Mouse (Mus musculus): ENCODE data around the gene Fbxw8. TPM values are rescaled to one million over a fixed set of nuclear protein-coding genes. Genes with fewer than 3 reads are reported as not detected.

Fbxw8 gene
- polyA plus RNA-seq, 1 experiment from 2014 or later, result 35.0 TPM

DNA sequence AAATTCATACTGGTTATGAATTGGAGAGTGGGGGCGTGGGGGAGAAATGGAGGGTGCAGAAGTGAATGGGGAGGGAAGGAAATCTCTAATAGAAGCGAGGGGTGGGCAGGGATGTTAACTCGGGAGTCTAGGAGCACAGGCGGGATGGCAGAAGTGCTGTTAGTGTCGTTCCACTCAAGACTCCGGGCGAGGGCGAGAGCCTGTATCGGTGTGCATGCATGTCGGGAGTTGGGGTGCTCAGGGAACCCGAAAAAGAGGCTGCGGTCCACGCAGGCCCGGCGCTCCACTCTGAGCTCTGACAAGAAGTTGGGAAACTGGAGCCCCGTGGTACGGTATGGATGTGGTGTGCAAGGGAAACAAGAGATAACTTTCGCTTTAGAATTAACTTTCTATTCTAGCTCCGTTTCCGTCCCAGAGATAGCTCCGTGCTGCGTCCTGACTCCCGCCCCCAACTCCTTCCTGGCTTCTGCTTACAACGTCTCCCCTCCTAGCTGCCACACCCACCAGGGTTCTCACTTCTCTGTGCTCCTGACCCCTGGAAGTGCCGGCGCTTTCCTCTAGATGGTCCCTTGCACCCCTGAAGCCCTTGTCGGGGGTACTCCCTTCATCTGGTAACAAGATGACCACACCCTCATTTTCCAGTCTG is 16.9 kb upstream of the Fbxw8 start:
- no peak overlapping the region for H3K27ac ChIP-seq (replicated peaks)
- peak overlapping the region; percentile 61 for H3K4me3 ChIP-seq
- peaks cover 8% of the 10 kb centered on the region for H3K9me3 ChIP-seq
- H3K27me3 ChIP-seq (replicated peaks; ENCODE audit: low read depth, poor library complexity, severe bottlenecking), result peaks cover 84% of the 10 kb centered on the region
- peaks cover 47% of the 10 kb centered on the region for H3K4me1 ChIP-seq
- no peaks in the 10 kb centered on the region for H3K36me3 ChIP-seq (replicated peaks)
- under 1% methylated on average over 27 of the region's 27 CpGs for WGBS
- DNase-seq (ENCODE audit: low spot score), result peak; percentile 36

DNA sequence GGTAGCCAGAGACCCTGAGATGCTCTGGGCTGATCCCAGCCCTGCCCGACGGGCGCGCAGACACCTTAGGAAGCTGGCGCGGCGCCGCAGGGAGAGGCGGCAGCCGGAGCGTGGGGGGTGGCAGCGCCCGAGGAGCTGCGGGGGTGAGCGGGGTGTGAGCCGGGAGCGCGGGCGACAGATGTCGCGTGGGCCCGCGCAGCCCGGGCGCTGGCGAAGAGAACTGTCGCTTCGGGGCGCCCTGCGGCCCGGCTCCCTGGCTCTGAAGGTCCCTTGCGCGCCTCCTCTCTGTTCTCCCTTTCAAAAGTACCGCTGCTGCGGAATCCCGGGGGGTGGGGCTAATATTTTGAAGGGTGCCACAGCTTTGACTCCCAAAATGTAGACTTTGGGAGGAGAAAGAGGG is 16.4 kb upstream of the Fbxw8 start:
- DNase-seq (ENCODE audit: low spot score), result peak; percentile 46
- Histone ChIP-seq H3K27me3 (replicated peaks; ENCODE audit: low read depth, poor library complexity, severe bottlenecking) (peaks cover 88% of the 10 kb centered on the region), H3K9me3 (peaks cover 8% of the 10 kb centered on the region), H3K4me3 (peak overlapping the region; percentile 61), H3K4me1 (peaks cover 47% of the 10 kb centered on the region), H3K36me3 (replicated peaks) (no peaks in the 10 kb centered on the region), H3K27ac (replicated peaks) (no peak overlapping the region)
- WGBS, result 1% methylated on average over 36 of the region's 36 CpGs

DNA sequence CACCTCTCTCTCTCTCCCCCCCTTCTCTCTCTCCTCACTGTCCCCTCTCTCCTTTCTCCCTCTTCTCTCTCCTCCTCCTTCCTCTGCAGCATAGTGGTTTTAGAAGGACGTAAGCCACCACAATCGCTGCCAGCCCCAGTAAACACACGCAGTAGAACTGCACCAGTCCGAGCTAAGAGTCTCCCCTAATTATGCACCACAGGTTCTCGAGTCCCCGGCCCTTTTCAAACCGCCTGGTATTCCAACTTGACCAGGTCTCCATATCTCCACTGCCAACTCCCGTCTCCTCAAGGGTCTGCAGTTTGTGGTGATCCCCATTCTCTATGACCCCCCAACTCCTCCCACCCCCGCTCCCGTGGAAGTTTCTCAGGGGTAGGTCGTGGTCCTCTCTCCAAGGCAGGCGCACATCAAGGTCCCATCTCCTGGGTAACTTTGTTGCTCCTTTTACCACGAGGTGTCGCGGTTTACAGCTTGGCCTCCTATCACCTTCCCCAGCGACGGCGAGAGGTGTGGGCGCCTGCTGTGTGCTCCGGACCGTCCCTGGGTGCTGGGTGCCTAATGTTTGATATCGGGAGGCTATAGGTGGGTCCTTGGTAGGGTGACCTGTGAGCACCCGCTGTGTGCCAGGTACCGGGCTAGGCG is 15.7 kb upstream of the Fbxw8 start:
- Histone ChIP-seq H3K27me3 (replicated peaks; ENCODE audit: low read depth, poor library complexity, severe bottlenecking) (peaks cover 95% of the 10 kb centered on the region), H3K36me3 (replicated peaks) (no peaks in the 10 kb centered on the region), H3K27ac (replicated peaks) (no peak overlapping the region), H3K4me1 (peaks cover 47% of the 10 kb centered on the region), H3K9me3 (peaks cover 8% of the 10 kb centered on the region), H3K4me3 (peak overlapping the region; percentile 61)
- peak; percentile 62 for DNase-seq (ENCODE audit: low spot score)
- 1% methylated on average over 25 of the region's 25 CpGs for WGBS

DNA sequence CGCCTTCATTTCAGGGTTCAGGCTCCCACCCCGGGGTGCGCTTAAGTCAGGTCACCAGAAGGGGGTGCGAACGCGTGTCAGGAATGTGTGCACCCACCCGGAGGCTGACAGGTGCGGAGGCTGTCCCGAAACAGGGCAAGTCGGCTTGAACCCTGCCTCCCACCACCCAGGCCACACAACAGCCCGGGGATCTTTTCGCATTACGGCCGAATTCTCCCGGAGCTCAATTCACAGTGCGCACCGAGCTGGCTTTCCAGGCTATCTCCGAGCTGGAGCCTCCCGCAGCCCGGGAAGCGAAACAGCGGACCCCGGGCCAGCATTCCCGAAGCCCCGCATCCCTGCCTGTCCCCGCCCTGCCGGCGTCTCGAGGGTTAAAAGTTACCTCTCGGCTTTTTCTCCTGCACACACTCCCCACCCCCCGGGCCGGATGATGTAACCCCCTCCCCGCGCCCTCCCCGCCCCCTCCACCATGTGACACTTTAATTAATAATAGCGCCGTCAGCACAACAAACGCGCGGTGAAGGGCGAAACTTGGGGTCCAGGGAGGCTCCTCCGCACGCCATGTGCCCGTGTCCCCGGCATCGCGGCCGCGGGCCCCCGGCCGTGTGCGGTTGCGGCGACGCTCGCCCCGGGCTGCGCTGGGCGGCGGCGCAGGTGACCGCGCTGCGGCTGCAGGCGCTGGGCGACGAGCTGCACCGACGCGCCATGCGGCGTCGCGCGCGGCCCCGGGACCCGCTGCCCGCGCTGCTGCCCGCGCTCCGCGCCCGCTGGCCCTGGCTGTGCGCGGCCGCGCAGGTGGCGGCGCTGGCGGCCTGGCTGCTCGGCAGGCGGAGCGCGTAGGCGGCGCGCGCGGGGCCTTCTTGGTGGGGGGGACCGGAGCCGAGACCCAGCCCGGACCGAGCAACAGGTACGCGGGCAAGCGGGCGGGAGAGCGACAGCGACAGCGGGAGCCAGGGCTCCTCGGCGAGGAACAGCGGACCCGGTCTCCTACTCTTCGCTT is 14.3 kb upstream of the Fbxw8 start:
- no peaks in the 10 kb centered on the region for H3K36me3 ChIP-seq (replicated peaks)
- no peaks in the 10 kb centered on the region for H3K9me3 ChIP-seq
- 3% methylated on average over 117 of the region's 117 CpGs for WGBS
- peaks cover 42% of the 10 kb centered on the region for H3K4me1 ChIP-seq
- DNase-seq (ENCODE audit: low spot score), result peak; percentile 61
- H3K27me3 ChIP-seq (replicated peaks; ENCODE audit: low read depth, poor library complexity, severe bottlenecking), result peaks cover 98% of the 10 kb centered on the region
- no peak overlapping the region; the same call in 1 of the 2 replicates for H3K27ac ChIP-seq (replicated peaks)
- peak overlapping the region; percentile 61 for H3K4me3 ChIP-seq

DNA sequence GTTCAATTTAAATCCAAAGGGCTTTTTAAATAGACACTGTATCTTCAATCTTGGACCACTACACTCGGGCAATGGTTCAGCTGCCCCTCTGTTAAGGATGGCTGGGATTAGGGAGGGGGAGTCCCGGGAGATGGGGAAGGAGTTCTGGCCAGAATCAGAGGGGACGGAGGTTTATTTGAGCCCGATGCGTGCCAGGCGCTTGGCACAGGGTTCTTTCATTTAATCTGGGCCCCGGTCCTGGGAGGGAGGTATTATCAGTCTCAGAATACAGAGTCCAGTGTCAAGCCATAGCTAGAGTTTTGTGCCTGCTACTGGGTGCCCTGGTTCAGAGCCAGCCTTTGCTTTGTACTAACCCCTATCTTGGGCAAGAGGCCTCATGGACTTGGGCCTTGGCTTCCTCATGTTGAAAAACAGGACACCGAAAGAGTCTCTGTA is 12.3 kb upstream of the Fbxw8 start:
- 71% methylated on average over 8 of the region's 8 CpGs for WGBS
- Histone ChIP-seq H3K27ac (replicated peaks) (no peak overlapping the region), H3K36me3 (replicated peaks) (no peaks in the 10 kb centered on the region), H3K9me3 (no peaks in the 10 kb centered on the region), H3K4me3 (no peak overlapping the region), H3K27me3 (replicated peaks; ENCODE audit: low read depth, poor library complexity, severe bottlenecking) (peaks cover 97% of the 10 kb centered on the region), H3K4me1 (peaks cover 28% of the 10 kb centered on the region)
- DNase-seq (ENCODE audit: low spot score), result no peak

DNA sequence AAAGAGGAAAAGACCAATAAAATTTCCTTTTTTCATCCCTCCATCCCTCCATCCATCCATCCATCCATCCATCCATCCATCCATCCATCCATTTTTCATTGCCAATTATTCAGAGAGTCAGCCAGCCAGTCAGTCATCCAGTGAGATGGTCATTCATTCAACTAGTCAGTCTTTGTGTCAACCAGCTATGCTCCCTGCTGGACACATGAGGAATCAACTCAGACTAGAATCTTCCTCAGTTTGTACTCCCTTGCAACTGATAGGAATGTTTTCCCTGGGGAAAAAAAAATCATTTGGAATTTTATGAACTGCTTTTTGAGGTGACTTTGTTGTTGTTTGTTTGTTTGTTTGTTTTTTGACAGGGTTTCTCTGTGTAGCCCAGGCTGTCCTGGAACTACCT is 10.2 kb upstream of the Fbxw8 start:
- Histone ChIP-seq H3K4me3 (no peak overlapping the region), H3K9me3 (no peaks in the 10 kb centered on the region), H3K36me3 (replicated peaks) (no peaks in the 10 kb centered on the region), H3K27me3 (replicated peaks; ENCODE audit: low read depth, poor library complexity, severe bottlenecking) (peaks cover 97% of the 10 kb centered on the region), H3K27ac (replicated peaks) (no peak overlapping the region), H3K4me1 (peaks cover 12% of the 10 kb centered on the region)
- no peak for DNase-seq (ENCODE audit: low spot score)

DNA sequence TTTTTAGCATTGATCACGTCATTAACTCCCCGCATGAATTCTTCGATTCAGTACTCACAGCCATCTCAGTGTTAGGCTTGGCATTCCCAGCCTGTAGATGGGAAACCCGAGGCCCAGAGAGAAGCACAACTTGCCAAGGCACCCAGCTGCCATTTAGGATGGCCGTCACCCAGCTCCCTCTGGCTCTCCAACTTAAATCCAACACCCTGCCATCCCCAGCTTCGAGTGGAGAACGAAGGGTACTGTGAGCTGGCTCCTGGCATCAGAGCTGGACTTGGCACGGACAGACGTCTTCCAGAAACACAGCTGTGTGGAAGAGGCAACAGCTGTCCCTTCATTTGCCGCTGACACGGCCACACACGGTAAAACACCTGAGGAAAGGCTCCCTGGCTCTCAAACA is 9.3 kb upstream of the Fbxw8 start, which contains the start of gene Hrk:
TSS of gene Hrk (plus strand) at position 68 of the 400 bp plus-strand sequence.
- Histone ChIP-seq H3K4me3 (no peak within 1 kb of the TSS), H3K4me1 (peaks cover 6% of the 10 kb centered on the region), H3K27me3 (replicated peaks; ENCODE audit: low read depth, poor library complexity, severe bottlenecking) (peaks cover 95% of the 10 kb centered on the region), H3K36me3 (replicated peaks) (no peaks in the 10 kb centered on the region), H3K9me3 (no peaks in the 10 kb centered on the region), H3K27ac (replicated peaks) (no peak within 1 kb of the TSS)
- WGBS, result 74% methylated on average over 12 of the region's 12 CpGs
- no peak for DNase-seq (ENCODE audit: low spot score)

DNA sequence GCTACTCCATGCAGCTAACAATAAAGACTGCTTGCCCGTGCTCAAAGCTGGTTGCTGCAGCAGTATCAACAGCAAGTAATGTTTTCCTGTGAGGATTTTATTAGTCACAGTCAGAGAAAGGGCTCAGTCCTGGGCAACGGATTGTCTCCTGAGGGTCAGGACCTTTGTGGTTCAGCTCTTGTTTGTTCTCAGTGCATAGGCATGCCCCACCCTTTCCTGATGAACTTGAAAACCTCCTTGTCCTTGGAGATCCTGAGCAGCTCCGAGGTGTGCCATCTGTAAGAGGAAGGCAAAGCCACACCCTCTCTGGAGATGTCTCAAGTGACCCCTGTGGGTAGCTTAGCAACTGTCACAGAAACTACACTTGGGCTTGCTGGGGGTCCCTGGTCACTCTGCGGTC is 5.4 kb upstream of the Fbxw8 start:
- Histone ChIP-seq H3K36me3 (replicated peaks) (no peaks in the 10 kb centered on the region), H3K4me1 (no peaks in the 10 kb centered on the region), H3K27ac (replicated peaks) (no peak overlapping the region), H3K27me3 (replicated peaks; ENCODE audit: low read depth, poor library complexity, severe bottlenecking) (peaks cover 56% of the 10 kb centered on the region), H3K4me3 (no peak overlapping the region), H3K9me3 (no peaks in the 10 kb centered on the region)
- WGBS, result 48% methylated on average over 4 of the region's 4 CpGs
- DNase-seq (ENCODE audit: low spot score), result no peak

DNA sequence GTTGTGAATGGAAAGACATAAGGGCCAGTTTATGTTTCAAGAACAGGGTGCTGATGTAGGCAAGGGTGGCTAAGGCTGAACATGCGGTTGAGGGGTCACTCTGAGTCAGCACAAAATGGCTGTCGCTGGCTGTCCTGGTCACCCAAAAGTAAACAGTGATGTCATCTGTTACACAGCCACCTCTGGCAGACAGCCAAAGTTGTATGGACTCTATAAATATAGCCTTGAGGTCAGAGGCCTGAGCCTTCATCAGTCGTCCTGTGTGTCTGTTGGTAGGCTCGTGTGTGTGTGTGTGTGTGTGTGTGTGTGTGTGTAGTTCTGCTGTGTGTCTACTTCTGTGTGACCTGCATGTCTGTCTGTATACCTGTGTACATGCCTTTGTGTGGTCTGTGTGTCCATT is 1.7 kb upstream of the Fbxw8 start:
- no peak for DNase-seq (ENCODE audit: low spot score)
- H3K27ac ChIP-seq (replicated peaks), result no peak overlapping the region

DNA sequence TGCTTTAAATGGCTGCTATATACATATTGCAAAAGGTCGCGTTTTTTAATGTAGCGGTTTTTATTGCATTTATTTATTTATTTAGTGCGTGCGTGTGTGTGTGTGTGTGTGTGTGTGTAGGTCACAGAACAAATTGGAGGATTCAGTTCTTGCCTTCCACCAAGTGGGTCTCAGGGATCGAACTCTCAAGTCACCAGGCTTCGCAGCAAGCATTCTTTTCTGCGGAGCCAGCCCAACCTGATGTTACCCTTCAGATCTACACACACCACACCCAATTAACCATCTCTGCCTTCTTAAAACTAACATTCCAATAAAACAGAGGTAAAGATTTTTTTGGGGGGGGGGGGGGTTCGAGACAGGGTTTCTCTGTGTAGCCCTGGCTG is 292 bp upstream of the Fbxw8 start:
- DNase-seq (ENCODE audit: low spot score), result no peak
- H3K36me3 ChIP-seq (replicated peaks), result peaks cover 29% of the 10 kb centered on the region
- peaks cover 22% of the 10 kb centered on the region for H3K4me1 ChIP-seq
- peaks cover 8% of the 10 kb centered on the region for H3K27me3 ChIP-seq (replicated peaks; ENCODE audit: low read depth, poor library complexity, severe bottlenecking)
- H3K4me3 ChIP-seq, result peak overlapping the region; percentile 97
- 24% methylated on average over 9 of the region's 9 CpGs for WGBS
- peak overlapping the region; percentile 85 for H3K27ac ChIP-seq (replicated peaks)
- H3K9me3 ChIP-seq, result no peaks in the 10 kb centered on the region

More for the DNA sequence above, 1.7 kb upstream of the Fbxw8 start:
- H3K36me3 ChIP-seq (replicated peaks), result peaks cover 16% of the 10 kb centered on the region
- WGBS, result 71% methylated on average over 4 of the region's 4 CpGs
- H3K27me3 ChIP-seq (replicated peaks; ENCODE audit: low read depth, poor library complexity, severe bottlenecking), result peaks cover 22% of the 10 kb centered on the region
- no peak overlapping the region for H3K4me3 ChIP-seq
- H3K4me1 ChIP-seq, result peaks cover 22% of the 10 kb centered on the region
- H3K9me3 ChIP-seq, result no peaks in the 10 kb centered on the region

DNA sequence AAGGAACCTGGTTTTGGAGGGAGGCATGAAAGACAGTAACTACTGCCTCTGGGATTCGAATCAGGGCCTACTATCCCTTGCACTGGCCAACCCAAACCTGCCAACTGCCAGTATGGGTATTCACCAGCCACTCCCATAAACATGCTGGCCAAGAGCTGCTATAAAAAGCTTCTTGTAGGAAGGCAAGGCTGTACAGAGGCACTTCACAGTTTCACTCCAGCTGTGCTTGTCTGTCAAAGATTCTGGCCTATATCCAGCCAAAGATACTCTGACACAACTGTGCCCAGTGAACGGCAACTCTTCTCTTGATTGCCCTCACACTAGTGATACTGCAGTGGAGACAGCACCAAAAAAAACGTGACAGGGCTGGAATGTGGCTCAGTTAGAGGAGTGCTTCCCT is 5.6 kb downstream of the Fbxw8 start:
- Histone ChIP-seq H3K4me3 (no peak overlapping the region), H3K27me3 (replicated peaks; ENCODE audit: low read depth, poor library complexity, severe bottlenecking) (no peaks in the 10 kb centered on the region), H3K4me1 (peaks cover 28% of the 10 kb centered on the region), H3K27ac (replicated peaks) (no peak overlapping the region), H3K36me3 (replicated peaks) (peaks cover 65% of the 10 kb centered on the region), H3K9me3 (no peaks in the 10 kb centered on the region)
- no peak for DNase-seq (ENCODE audit: low spot score)
- WGBS, result 82% methylated on average over 3 of the region's 3 CpGs

DNA sequence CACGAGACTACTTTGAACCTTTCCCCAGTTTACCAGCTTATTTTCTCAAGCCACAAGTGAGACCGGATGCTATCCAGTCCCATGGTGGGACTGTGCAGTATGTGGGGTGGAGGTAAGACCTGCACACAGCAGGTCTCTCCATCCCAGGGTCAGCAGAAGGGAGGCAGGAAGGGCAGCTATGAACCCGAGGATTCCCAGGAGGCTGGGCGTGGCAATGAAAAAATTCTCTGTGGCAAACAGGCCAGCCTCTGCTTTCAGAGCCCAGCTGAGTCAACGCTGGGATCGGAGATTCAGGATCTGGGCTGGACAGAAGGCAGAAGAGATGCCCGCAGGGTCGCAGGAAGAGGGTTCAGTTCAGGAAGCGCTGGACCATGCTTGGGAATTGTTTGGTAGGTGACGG is 8.0 kb downstream of the Fbxw8 start:
- peaks cover 63% of the 10 kb centered on the region for H3K36me3 ChIP-seq (replicated peaks)
- peaks cover 9% of the 10 kb centered on the region; the same call in 1 of the 2 replicates for H3K4me1 ChIP-seq
- WGBS, result 82% methylated on average over 10 of the region's 10 CpGs
- no peaks in the 10 kb centered on the region for H3K9me3 ChIP-seq
- DNase-seq (ENCODE audit: low spot score), result no peak
- H3K4me3 ChIP-seq, result no peak overlapping the region
- H3K27me3 ChIP-seq (replicated peaks; ENCODE audit: low read depth, poor library complexity, severe bottlenecking), result no peaks in the 10 kb centered on the region
- H3K27ac ChIP-seq (replicated peaks), result no peak overlapping the region

All from embryonic facial prominence, embryonic 10.5 days (tissue).